Mouse (Mus musculus) embryonic facial prominence, embryonic 11.5 days (tissue): ENCODE measurements at regions not wholly inside any gene's neighbourhood (a gene's known extent, or its start where the extent isn't known, plus 50 kb on each side); places are given as distances from the start of the nearest gene placed in this dataset.

Experiments used
- ATAC-seq: fragments of 200-750 bp; cut with Nextera tagmentation; replicated peaks from 2 replicates; pipeline ENCODE4 v1.8.0; 2017; ENCODE audit warnings: low read depth; ENCODE audit not compliant: insufficient number of reproducible peaks, low FRiP score, low TSS enrichment
- DNase-seq: peaks from one replicate; pipeline ENCODE4 v3.0.0-alpha.2; 2015; ENCODE audit warnings: low spot score
- H3K27ac ChIP-seq: fragments of 300-500 bp; sonication (generic); replicated peaks from 2 replicates; pipeline ENCODE4 v1.5.1; 2014; ENCODE audit warnings: mild to moderate bottlenecking, low read depth, low read length, control low read depth
- H3K27me3 ChIP-seq: fragments of 300-500 bp; sonication (generic); 2 replicates; pipeline ENCODE4 v1.6.1; 2014; ENCODE audit warnings: mild to moderate bottlenecking, low read length, moderate library complexity, mixed read lengths; ENCODE audit not compliant: control insufficient read depth, insufficient read depth
- H3K36me3 ChIP-seq: fragments of 300-500 bp; sonication (generic); replicated peaks from 2 replicates; pipeline ENCODE4 v1.6.1; 2014; ENCODE audit warnings: low read depth, mild to moderate bottlenecking, low read length, moderate library complexity, mixed read lengths; ENCODE audit not compliant: control insufficient read depth, insufficient read depth
- H3K4me1 ChIP-seq: fragments of 300-500 bp; sonication (generic); 2 replicates; pipeline ENCODE4 v1.6.1; 2014; ENCODE audit warnings: low read length, mixed read lengths; ENCODE audit not compliant: control insufficient read depth, insufficient read depth
- H3K4me2 ChIP-seq: fragments of 300-500 bp; sonication (generic); 2 replicates; pipeline ENCODE4 v1.6.1; 2014; ENCODE audit warnings: low read depth, mild to moderate bottlenecking, control low read depth, low read length, moderate library complexity
- H3K4me3 ChIP-seq: fragments of 300-500 bp; sonication (generic); 2 replicates; pipeline ENCODE4 v1.5.1; 2014; ENCODE audit warnings: low read depth, low read length, control low read depth
- H3K9ac ChIP-seq: fragments of 300-500 bp; sonication (generic); replicated peaks from 2 replicates; pipeline ENCODE4 v1.6.1; 2014; ENCODE audit warnings: mild to moderate bottlenecking, control low read depth, low read length
- H3K9me3 ChIP-seq: fragments of 300-500 bp; sonication (generic); replicated peaks from 2 replicates; pipeline ENCODE4 v1.6.1; 2016; ENCODE audit warnings: mild to moderate bottlenecking, low read length, inconsistent platforms, mixed read lengths; ENCODE audit not compliant: control insufficient read depth
- WGBS: fragments of 180-500 bp; shearing (Covaris S2); extraction: QIAGEN DNeasy Blood & Tissue Kit; methylation state at CpG from one replicate; pipeline ENCODE4 v1.1.7; 2014; 5-methylcytosine and 5-hydroxymethylcytosine counted together

DNA sequence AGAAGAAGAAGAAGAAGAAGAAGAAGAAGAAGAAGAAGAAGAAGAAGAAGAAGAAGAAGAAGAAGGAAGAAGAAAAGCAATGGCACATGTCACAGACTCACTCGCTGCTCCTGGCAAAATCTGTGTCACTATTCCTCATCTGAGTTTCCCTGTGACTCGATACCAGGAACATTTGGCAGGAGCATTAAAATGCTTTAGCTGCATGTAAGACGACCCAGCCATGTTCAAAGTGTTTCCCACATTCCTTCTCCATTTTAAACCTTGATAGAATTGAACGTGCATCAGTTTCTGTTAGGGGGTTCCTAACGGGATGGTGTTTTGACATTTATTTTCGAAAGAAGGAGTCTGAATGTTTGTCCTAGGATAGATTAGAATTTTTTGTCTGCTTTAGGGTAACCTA, 51.2 kb upstream of the Pja2 start:
- WGBS, result 62% methylated on average over 6 of the region's 6 CpGs
- no peak for ATAC-seq
- no peaks in the 10 kb centered on the region for H3K9me3 ChIP-seq
- no peak overlapping the region for H3K4me3 ChIP-seq
- no peak overlapping the region for H3K9ac ChIP-seq
- no peaks in the 10 kb centered on the region for H3K36me3 ChIP-seq
- H3K27me3 ChIP-seq, result no peaks in the 10 kb centered on the region
- no peak overlapping the region for H3K27ac ChIP-seq
- H3K4me2 ChIP-seq, result no peak overlapping the region
- no peaks in the 10 kb centered on the region for H3K4me1 ChIP-seq
- DNase-seq, result peak; percentile 24

- Histone ChIP-seq H3K27ac (no peak overlapping the region), H3K4me3 (no peak overlapping the region), H3K27me3 (no peaks in the 10 kb centered on the region), H3K36me3 (no peaks in the 10 kb centered on the region), H3K9ac (no peak overlapping the region), H3K4me2 (no peak overlapping the region), H3K9me3 (no peaks in the 10 kb centered on the region), H3K4me1 (no peaks in the 10 kb centered on the region)
- no peak for ATAC-seq
- WGBS, result 89% methylated on average over 11 of the region's 11 CpGs
- DNase-seq, result no peak
These were observed 51.9 kb upstream of the Pja2 start for GRCm38 (mm10) chr17:64383600-64383999.

DNA sequence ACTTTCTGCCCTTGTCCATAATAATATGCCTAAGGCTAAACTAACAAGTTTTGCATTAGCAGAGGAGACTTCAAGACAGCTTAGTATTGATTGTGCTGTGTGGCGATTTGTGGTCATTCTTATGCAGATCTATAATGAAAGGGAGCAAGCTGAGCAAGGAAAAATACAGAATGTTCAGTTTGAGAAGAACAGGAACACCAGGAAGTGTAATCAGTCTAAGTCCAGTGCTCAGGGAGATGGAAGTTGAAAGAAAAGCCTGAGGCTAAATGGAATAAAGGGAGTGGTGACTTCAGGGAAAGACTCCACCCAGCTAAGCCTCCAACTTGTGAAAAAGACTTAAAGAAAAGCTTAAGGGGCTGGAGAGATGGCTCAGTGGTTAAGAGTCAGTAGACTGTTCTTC, 58.6 kb upstream of the Pja2 start:
- no peaks in the 10 kb centered on the region for H3K36me3 ChIP-seq
- H3K4me1 ChIP-seq, result no peaks in the 10 kb centered on the region
- H3K9ac ChIP-seq, result no peak overlapping the region
- ATAC-seq (no peak), DNase-seq (no peak)
- H3K4me2 ChIP-seq, result no peak overlapping the region
- no peak overlapping the region for H3K27ac ChIP-seq
- H3K4me3 ChIP-seq, result no peak overlapping the region
- H3K27me3 ChIP-seq, result no peaks in the 10 kb centered on the region
- H3K9me3 ChIP-seq, result no peaks in the 10 kb centered on the region
- WGBS, result 90% methylated on average over 1 of the region's 1 CpGs

- Histone ChIP-seq H3K27me3 (no peaks in the 10 kb centered on the region), H3K36me3 (no peaks in the 10 kb centered on the region), H3K27ac (no peak overlapping the region), H3K4me2 (no peak overlapping the region), H3K4me1 (no peaks in the 10 kb centered on the region), H3K9ac (no peak overlapping the region), H3K9me3 (no peaks in the 10 kb centered on the region), H3K4me3 (no peak overlapping the region)
- ATAC-seq (no peak), DNase-seq (no peak)
- 62% methylated on average over 12 of the region's 12 CpGs for WGBS
These were observed 65.7 kb upstream of the Pja2 start for GRCm38 (mm10) chr17:64397254-64397897.

- H3K9ac ChIP-seq, result no peak overlapping the region
- no peak overlapping the region for H3K4me3 ChIP-seq
- H3K27ac ChIP-seq, result no peak overlapping the region
- 87% methylated on average over 9 of the region's 9 CpGs for WGBS
- no peaks in the 10 kb centered on the region for H3K36me3 ChIP-seq
- no peaks in the 10 kb centered on the region for H3K4me1 ChIP-seq
- no peaks in the 10 kb centered on the region for H3K27me3 ChIP-seq
- ATAC-seq, result no peak
- DNase-seq, result no peak
- no peaks in the 10 kb centered on the region for H3K9me3 ChIP-seq
- H3K4me2 ChIP-seq, result no peak overlapping the region
These were observed 66.5 kb upstream of the Pja2 start for GRCm38 (mm10) chr17:64398114-64398692.

GRCm38 (mm10) chr17:64398708-64399107, 67.0 kb upstream of the Pja2 start:
- Histone ChIP-seq H3K36me3 (no peaks in the 10 kb centered on the region), H3K27me3 (no peaks in the 10 kb centered on the region), H3K4me3 (no peak overlapping the region), H3K27ac (no peak overlapping the region), H3K9ac (no peak overlapping the region), H3K4me2 (no peak overlapping the region), H3K9me3 (no peaks in the 10 kb centered on the region), H3K4me1 (no peaks in the 10 kb centered on the region)
- 82% methylated on average over 3 of the region's 3 CpGs for WGBS
- DNase-seq (no peak), ATAC-seq (no peak)

DNA sequence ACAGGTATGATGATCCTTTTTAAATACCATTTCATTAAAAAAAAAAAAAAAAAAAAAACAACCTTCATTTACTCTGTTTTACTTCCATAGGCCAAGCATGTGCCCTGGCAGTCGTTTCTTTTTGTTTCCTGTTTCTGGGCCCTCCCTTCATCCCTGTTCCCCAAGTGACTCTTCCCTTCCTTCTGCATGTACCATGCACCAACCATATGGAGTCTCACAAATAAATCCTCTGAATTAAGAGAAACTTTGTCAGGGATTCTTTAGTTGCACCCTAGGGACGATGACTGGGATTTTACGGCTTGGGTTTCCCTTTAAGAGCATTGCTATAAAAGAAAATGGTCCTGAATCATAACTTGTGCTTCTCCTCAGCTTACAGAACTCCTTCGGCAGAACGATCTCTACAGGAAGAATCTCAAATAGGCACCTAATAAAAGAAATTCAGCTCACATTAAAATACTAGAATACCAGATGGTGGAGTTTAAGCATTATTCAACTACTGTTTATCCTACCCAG, 75.1 kb upstream of the Pja2 start:
- DNase-seq (no peak), ATAC-seq (no peak)
- no peaks in the 10 kb centered on the region for H3K27me3 ChIP-seq
- 60% methylated on average over 5 of the region's 5 CpGs for WGBS
- no peak overlapping the region for H3K4me2 ChIP-seq
- H3K9ac ChIP-seq, result no peak overlapping the region
- no peaks in the 10 kb centered on the region for H3K36me3 ChIP-seq
- H3K4me1 ChIP-seq, result no peaks in the 10 kb centered on the region
- no peak overlapping the region for H3K4me3 ChIP-seq
- no peaks in the 10 kb centered on the region for H3K9me3 ChIP-seq
- no peak overlapping the region for H3K27ac ChIP-seq

GRCm38 (mm10) chr17:64407255-64408011, 75.7 kb upstream of the Pja2 start:
- peak overlapping the region; percentile 22; the same call in 1 of the 2 replicates for H3K27ac ChIP-seq
- no peaks in the 10 kb centered on the region for H3K27me3 ChIP-seq
- H3K4me2 ChIP-seq, result no peak overlapping the region
- no peak overlapping the region for H3K4me3 ChIP-seq
- ATAC-seq (no peak), DNase-seq (peak; percentile 79)
- H3K36me3 ChIP-seq, result no peaks in the 10 kb centered on the region
- H3K9ac ChIP-seq, result no peak overlapping the region
- H3K4me1 ChIP-seq, result no peaks in the 10 kb centered on the region
- no peaks in the 10 kb centered on the region for H3K9me3 ChIP-seq
- 34% methylated on average over 13 of the region's 13 CpGs for WGBS
